Mouse (Mus musculus) brain, embryonic 14.5 days (tissue): ENCODE measurements around the gene Szrd1.

Source experiments
- CTCF ChIP-seq: fragments of 200-500 bp; IDR thresholded peaks from 2 replicates; pipeline ENCODE4 v1.5.1; 2012; ENCODE audit warnings: inconsistent platforms, mild to moderate bottlenecking, moderate library complexity, borderline replicate concordance; ENCODE audit not compliant: insufficient read depth, insufficient read length; ENCODE audit errors: extremely low read depth
- POLR2A ChIP-seq: fragments of 200-500 bp; IDR thresholded peaks from 2 replicates; pipeline ENCODE4 v1.6.1; 2012; ENCODE audit warnings: mild to moderate bottlenecking, inconsistent platforms, borderline replicate concordance; ENCODE audit not compliant: poor library complexity, insufficient read depth, insufficient read length, severe bottlenecking; ENCODE audit errors: extremely low read depth

- TF ChIP-seq POLR2A (no peak), CTCF (no peak)
Observed at GRCm38 (mm10) chr4:141115398-141115797, 24.2 kb downstream of the Szrd1 start.
